23 mouse cellular contexts compared by ENCODE assay signal in genomic region chr15:78241335-78241734, GRCm38 (mm10). TPM values are rescaled to one million over a fixed set of nuclear protein-coding genes. Genes with fewer than 3 reads are reported as not detected.
"Had no signal": no experiment of that assay in that cellular context is flagged by ENCODE, and none has a peak within 500 bp of the region (broad histone marks: within the 10 kb centered on the region; RNA-seq: fewer than 3 reads in every experiment).

No protein-coding gene starts in this region.

- H3K27me3 ChIP-seq: lung, embryonic 15.5 days; neural tube, embryonic 12.5 days had no signal

- H3K27ac ChIP-seq: kidney, embryonic 15.5 days; limb, embryonic 12.5 days; liver, embryonic 13.5 days; lung, embryonic 15.5 days; macrophage; midbrain, embryonic 15.5 days; neural tube, embryonic 12.5 days had no signal

- H3K4me2 ChIP-seq: kidney, embryonic 15.5 days; limb, embryonic 12.5 days; liver, embryonic 13.5 days; lung, embryonic 15.5 days; midbrain, embryonic 11.5 days; midbrain, embryonic 15.5 days; neural tube, embryonic 12.5 days had no signal

- DNase-seq: kidney, adult 18-20 months; layer of hippocampus, adult 9-11 months; layer of hippocampus, postnatal 36 days; liver; liver, embryonic 13.5 days; liver, postnatal 0 days; lung, postnatal 14 days; retina, postnatal 1 day; right cerebral cortex, postnatal 14 days; thymus, adult 2 months; thymus, postnatal 25 days had no signal

- H3K9me3 ChIP-seq: kidney, embryonic 15.5 days; limb, embryonic 12.5 days; liver, embryonic 13.5 days; lung, embryonic 15.5 days; megakaryocyte, embryonic 14.5 days; midbrain, embryonic 15.5 days; neural tube, embryonic 12.5 days had no signal

- H3K36me3 ChIP-seq: kidney, embryonic 15.5 days; limb, embryonic 12.5 days; liver, embryonic 13.5 days; lung, embryonic 15.5 days; midbrain, embryonic 15.5 days; neural tube, embryonic 12.5 days had no signal

- ATAC-seq: liver, postnatal 0 days; midbrain, embryonic 15.5 days had no signal

- H3K9ac ChIP-seq: kidney, embryonic 15.5 days; limb, embryonic 12.5 days; liver, embryonic 13.5 days; liver, postnatal 0 days; lung, embryonic 15.5 days; midbrain, embryonic 15.5 days; neural tube, embryonic 12.5 days had no signal

- H3K4me3 ChIP-seq: kidney, embryonic 15.5 days; limb, embryonic 12.5 days; liver, embryonic 13.5 days; lung, embryonic 15.5 days; midbrain, embryonic 15.5 days; neural tube, embryonic 12.5 days had no signal

- H3K4me1 ChIP-seq: limb, embryonic 12.5 days; liver, embryonic 13.5 days; midbrain, embryonic 15.5 days; neural tube, embryonic 12.5 days had no signal

RNA-seq across cellular contexts. Expression of gene Pvalb, which starts 35.1 kb away (rescaled TPM):
- total RNA-seq: monocyte, adult 5-6 weeks; neutrophil, adult 5-6 weeks had no signal
- polyA plus RNA-seq: kidney, embryonic 15.5 days; limb, embryonic 12.5 days; liver, embryonic 13.5 days; liver, postnatal 0 days; macrophage; midbrain, embryonic 11.5 days; small intestine, adult 2 months; urinary bladder, adult 2 months had no signal
